Mouse (Mus musculus) embryonic facial prominence, embryonic 14.5 days (tissue): Measurements from ENCODE around the gene Gna12. TPM values are rescaled to one million over a fixed set of nuclear protein-coding genes. Genes with fewer than 3 reads are reported as not detected.

Source experiments
- ATAC-seq: fragments of 200-750 bp; cut with Nextera tagmentation; 2 replicates; pipeline ENCODE4 v1.8.0; 2017; ENCODE audit warnings: low read depth, moderate number of reproducible peaks, moderate TSS enrichment
- DNase-seq: peaks from one replicate; pipeline ENCODE4 v3.0.0-alpha.2; 2015; ENCODE audit warnings: low spot score
- H3K27ac ChIP-seq: fragments of 300-500 bp; sonication (generic); replicated peaks from 2 replicates; pipeline ENCODE4 v1.5.1; 2014; ENCODE audit warnings: low read depth, mild to moderate bottlenecking, low read length, moderate library complexity
- H3K27me3 ChIP-seq: fragments of 300-500 bp; sonication (generic); replicated peaks from 2 replicates; pipeline ENCODE4 v1.6.1; 2014; ENCODE audit warnings: low read length; ENCODE audit not compliant: control insufficient read depth, insufficient read depth
- H3K36me3 ChIP-seq: fragments of 300-500 bp; sonication (generic); 2 replicates; pipeline ENCODE4 v1.6.1; 2014; ENCODE audit warnings: low read length, mixed read lengths; ENCODE audit not compliant: control insufficient read depth, insufficient read depth
- H3K4me1 ChIP-seq: fragments of 300-500 bp; sonication (generic); 2 replicates; pipeline ENCODE4 v1.6.1; 2014; ENCODE audit warnings: antibody characterized with exemption, low read length; ENCODE audit not compliant: control insufficient read depth, insufficient read depth
- H3K4me2 ChIP-seq: fragments of 300-500 bp; sonication (generic); 2 replicates; pipeline ENCODE4 v1.6.1; 2014; ENCODE audit warnings: low read depth, mild to moderate bottlenecking, low read length, moderate library complexity, mixed read lengths
- H3K4me3 ChIP-seq: fragments of 300-500 bp; sonication (generic); 2 replicates; pipeline ENCODE4 v1.5.1; 2014; ENCODE audit warnings: low read depth, mild to moderate bottlenecking, low read length
- H3K9ac ChIP-seq: fragments of 300-500 bp; sonication (generic); 2 replicates; pipeline ENCODE4 v1.6.1; 2014; ENCODE audit warnings: low read depth, mild to moderate bottlenecking, low read length, moderate library complexity, mixed read lengths
- H3K9me3 ChIP-seq: fragments of 300-500 bp; sonication (generic); 2 replicates; pipeline ENCODE4 v1.6.1; 2016; ENCODE audit warnings: low read length; ENCODE audit not compliant: control insufficient read depth
- WGBS: fragments of 180-500 bp; shearing (Covaris S2); extraction: QIAGEN DNeasy Blood & Tissue Kit; methylation state at CpG from one replicate; pipeline ENCODE4 v1.1.7; 2014; 5-methylcytosine and 5-hydroxymethylcytosine counted together
- polyA plus RNA-seq: library from polyadenylated mRNA; unstranded; fragments of >200 nt; fragmentation: Nextera tagmentation; extraction: Ambion mirVana; gene quantifications from 2 replicates; pipeline ENCODE4 v1.2.1, GENCODE M21; 2014

The Gna12 gene
- polyA plus RNA-seq, 1 experiment from 2014 or later, result 28.9 TPM

DNA sequence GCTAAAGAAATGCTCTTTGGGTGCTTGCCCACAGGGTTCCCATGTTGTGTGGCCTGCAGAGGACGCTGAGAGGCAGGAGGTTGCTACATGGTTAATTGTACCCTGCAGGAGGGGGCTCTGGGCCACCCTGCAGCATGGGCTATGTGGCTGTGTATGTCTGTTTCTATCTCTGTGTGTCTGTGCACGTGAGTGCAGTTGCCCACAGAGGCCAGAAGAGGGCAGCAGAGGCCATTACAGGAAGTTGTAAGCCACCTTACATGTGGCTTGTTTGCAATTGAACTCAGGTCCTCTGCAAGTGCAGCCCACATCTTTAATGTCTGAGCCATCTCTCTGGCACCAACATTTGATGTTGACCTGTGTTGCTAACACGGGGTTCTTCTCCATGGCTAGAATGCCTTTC is 77.6 kb downstream of the Gna12 start:
- peaks cover 13% of the 10 kb centered on the region; the same call in 1 of the 2 replicates for H3K36me3 ChIP-seq
- no peaks in the 10 kb centered on the region for H3K4me1 ChIP-seq
- H3K4me3 ChIP-seq, result no peak overlapping the region
- H3K9ac ChIP-seq, result no peak overlapping the region
- H3K27me3 ChIP-seq, result no peaks in the 10 kb centered on the region
- H3K27ac ChIP-seq, result no peak overlapping the region
- peaks cover 5% of the 10 kb centered on the region for H3K9me3 ChIP-seq
- WGBS, result 91% methylated on average over 3 of the region's 3 CpGs
- H3K4me2 ChIP-seq, result no peak overlapping the region
- DNase-seq (no peak), ATAC-seq (no peak)

DNA sequence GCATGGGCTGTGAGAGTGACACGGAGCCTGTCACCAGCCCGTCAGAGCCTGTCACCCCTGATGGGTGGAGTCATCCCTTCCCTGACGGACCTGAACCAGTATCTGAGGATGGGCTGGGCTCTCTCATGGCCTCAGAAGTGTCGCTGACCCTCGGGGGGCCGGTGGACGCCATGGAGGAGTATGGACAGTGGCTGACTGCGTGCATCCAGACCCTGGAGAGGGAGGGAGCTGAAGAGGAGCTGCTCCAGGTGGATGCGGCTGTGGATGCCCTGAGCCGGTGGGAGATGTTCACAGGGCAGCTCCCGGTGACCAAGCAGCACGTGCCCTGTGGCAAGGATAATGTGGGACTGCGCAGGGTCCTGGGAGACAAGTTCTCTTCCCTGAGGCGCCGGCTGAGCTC is 78.2 kb downstream of the Gna12 start:
- no peak for DNase-seq
- no peaks in the 10 kb centered on the region for H3K27me3 ChIP-seq
- 91% methylated on average over 12 of the region's 15 CpGs for WGBS
- H3K4me1 ChIP-seq, result no peaks in the 10 kb centered on the region
- no peak overlapping the region for H3K4me3 ChIP-seq
- ATAC-seq, result no peak
- H3K36me3 ChIP-seq, result peaks cover 7% of the 10 kb centered on the region; the same call in 1 of the 2 replicates
- no peak overlapping the region for H3K4me2 ChIP-seq
- H3K9ac ChIP-seq, result no peak overlapping the region
- H3K27ac ChIP-seq, result no peak overlapping the region
- H3K9me3 ChIP-seq, result peaks cover 5% of the 10 kb centered on the region

DNA sequence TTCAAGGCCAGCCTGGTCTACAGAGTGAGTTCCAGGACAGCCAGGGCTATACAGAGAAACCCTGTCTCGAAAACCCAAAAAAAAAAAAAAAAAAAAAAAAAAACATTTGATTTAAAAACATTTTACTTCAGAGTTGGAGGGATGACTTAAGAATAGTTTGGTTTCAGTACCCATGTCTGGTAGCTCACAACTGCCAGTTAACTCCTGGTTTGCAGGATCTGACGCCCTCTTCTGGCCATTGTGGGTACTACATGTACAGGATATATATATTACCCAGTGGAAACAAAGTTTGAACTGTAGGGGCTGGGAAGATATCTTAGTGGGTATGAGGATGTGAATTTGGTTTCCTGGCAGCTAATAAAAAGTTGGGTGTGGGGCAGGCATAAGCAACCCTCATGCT is 79.3 kb downstream of the Gna12 start:
- 0% methylated on average over 1 of the region's 2 CpGs for WGBS
- ATAC-seq, result no peak
- no peak overlapping the region for H3K4me3 ChIP-seq
- no peak overlapping the region for H3K9ac ChIP-seq
- H3K9me3 ChIP-seq, result peaks cover 5% of the 10 kb centered on the region
- H3K36me3 ChIP-seq, result 0 out of 2 replicates have a peak, but pooled peaks cover 6% of the 10 kb centered on the region
- no peak overlapping the region for H3K27ac ChIP-seq
- H3K4me2 ChIP-seq, result no peak overlapping the region
- no peak for DNase-seq
- H3K27me3 ChIP-seq, result no peaks in the 10 kb centered on the region
- no peaks in the 10 kb centered on the region for H3K4me1 ChIP-seq

DNA sequence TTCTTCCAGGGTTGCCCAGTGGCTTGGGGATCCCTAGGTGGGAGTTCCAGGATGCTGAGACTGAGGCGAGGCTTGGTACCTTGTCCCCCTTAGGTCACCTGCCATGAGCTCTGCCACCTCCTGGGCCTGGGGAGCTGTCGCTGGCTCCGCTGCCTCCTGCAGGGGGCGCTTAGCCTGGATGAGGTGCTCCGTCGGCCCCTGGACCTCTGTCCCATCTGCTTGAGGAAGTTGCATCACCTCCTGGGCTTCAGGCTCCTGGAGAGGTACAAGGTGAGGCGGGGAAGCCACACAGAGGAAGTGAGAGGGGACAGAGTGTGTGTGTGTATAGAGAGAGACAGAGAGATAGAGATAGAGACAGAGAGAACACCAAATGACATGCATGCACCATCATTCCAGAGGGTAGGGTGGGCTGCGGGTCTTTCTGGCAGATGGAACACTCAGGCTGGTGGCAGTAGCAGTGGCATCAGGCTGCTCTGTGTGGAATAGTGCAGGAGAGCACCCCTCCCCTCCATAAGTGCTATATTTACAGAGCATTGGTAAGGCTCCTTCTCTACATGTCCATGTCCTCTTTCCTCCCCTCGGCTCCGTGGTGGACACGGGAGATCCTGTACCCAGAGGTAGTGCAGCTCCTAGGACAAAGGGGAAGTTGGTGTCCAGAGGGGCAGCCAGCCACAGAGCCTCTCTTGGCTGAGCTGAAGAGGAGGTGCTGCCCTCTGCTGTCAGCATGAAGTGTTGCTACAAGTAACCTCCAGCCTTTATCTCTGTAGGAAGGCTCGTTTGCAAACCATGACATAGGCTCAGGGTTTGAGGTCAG is 81.0 kb downstream of the Gna12 start:
- H3K4me3 ChIP-seq, result peak overlapping the region; percentile 21
- H3K9ac ChIP-seq, result peak overlapping the region; percentile 32; the same call in 1 of the 2 replicates
- WGBS, result 10% methylated on average over 10 of the region's 12 CpGs
- no peaks in the 10 kb centered on the region for H3K4me1 ChIP-seq
- peak; percentile 84 for DNase-seq
- no peaks in the 10 kb centered on the region for H3K36me3 ChIP-seq
- no peaks in the 10 kb centered on the region for H3K27me3 ChIP-seq
- H3K27ac ChIP-seq, result no peak overlapping the region
- H3K9me3 ChIP-seq, result peaks cover 5% of the 10 kb centered on the region
- peak overlapping the region; percentile 40 for H3K4me2 ChIP-seq
- peak; percentile 86 for ATAC-seq

DNA sequence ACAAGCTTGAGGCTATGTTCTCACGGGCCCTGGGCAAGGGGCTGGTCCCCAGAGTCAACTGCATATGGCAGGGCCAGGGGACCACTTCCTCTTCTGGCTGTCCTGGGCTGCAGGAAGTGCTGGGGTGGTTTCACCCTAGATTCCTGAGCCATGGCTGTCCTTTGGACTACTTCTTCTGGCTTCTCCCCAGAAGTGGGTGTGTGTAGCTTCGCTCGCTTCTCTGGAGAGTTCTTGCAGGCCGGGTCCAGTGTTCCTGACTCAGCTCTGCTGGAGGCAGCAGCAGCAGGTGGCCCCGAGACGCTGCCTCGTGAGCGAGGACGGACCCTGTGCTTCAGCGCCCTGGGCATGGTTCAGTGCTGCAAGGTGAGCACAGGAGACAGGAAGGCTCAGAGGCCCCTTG is 81.8 kb downstream of the Gna12 start:
- Histone ChIP-seq H3K27me3 (no peaks in the 10 kb centered on the region), H3K4me1 (no peaks in the 10 kb centered on the region), H3K9me3 (peaks cover 5% of the 10 kb centered on the region), H3K9ac (no peak overlapping the region), H3K4me2 (no peak overlapping the region), H3K36me3 (no peaks in the 10 kb centered on the region), H3K27ac (no peak overlapping the region), H3K4me3 (no peak overlapping the region)
- WGBS, result 85% methylated on average over 9 of the region's 10 CpGs
- DNase-seq, result no peak
- no peak for ATAC-seq

DNA sequence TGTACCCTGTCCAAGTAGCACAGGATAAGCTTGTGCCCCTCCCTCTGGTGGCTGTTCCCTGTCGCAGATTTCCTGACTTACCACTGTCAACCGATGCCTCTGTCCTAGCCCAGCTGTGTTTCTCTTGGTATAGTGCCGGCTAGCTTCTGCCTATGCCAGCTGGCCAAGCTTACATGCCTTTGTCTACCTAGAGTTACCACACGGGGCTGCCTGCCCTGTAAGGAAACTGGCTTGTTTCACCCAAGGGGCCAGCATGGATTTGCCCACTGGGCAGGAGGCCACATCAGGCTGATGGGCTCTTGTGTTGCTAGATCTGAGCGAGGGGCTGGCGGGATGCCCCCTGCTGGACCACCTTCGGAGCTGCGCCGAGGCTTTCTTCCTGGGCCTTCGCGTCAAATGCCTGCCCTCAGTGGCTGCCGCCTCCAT is 86.5 kb downstream of the Gna12 start:
- H3K4me1 ChIP-seq, result no peaks in the 10 kb centered on the region
- WGBS, result 32% methylated on average over 12 of the region's 12 CpGs
- no peaks in the 10 kb centered on the region for H3K36me3 ChIP-seq
- no peak overlapping the region for H3K27ac ChIP-seq
- DNase-seq (no peak), ATAC-seq (0 out of 2 replicates have a peak, but pooled peaks have one; percentile 9)
- no peaks in the 10 kb centered on the region for H3K9me3 ChIP-seq
- H3K9ac ChIP-seq, result no peak overlapping the region
- H3K4me3 ChIP-seq, result no peak overlapping the region
- no peaks in the 10 kb centered on the region for H3K27me3 ChIP-seq
- H3K4me2 ChIP-seq, result no peak overlapping the region

DNA sequence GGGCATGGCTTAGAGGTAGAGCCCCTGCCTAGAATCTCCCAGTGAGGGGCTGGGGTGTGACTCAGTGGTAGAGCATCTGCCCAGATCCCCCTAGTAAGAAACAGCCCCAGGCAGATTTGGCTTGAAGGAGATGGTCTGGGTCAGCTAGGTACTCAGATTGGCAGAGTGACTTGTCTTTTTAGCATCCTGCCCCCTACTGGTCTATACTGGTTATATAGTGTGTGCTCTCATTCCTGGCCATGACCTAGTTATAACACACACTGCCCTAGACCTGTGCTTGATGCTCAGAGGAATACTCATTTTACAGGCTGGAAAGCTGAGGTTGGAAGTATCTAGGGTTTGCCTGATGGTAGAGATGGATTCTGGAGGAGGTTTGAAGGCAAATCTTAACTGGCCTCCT is 88.4 kb downstream of the Gna12 start:
- H3K27me3 ChIP-seq, result 0 out of 2 replicates have a peak, but pooled peaks cover 1% of the 10 kb centered on the region
- H3K27ac ChIP-seq, result no peak overlapping the region
- DNase-seq (no peak), ATAC-seq (no peak)
- H3K4me1 ChIP-seq, result no peaks in the 10 kb centered on the region
- H3K4me2 ChIP-seq, result no peak overlapping the region
- H3K9ac ChIP-seq, result no peak overlapping the region
- H3K9me3 ChIP-seq, result no peaks in the 10 kb centered on the region
- no peak overlapping the region for H3K4me3 ChIP-seq
- H3K36me3 ChIP-seq, result no peaks in the 10 kb centered on the region

DNA sequence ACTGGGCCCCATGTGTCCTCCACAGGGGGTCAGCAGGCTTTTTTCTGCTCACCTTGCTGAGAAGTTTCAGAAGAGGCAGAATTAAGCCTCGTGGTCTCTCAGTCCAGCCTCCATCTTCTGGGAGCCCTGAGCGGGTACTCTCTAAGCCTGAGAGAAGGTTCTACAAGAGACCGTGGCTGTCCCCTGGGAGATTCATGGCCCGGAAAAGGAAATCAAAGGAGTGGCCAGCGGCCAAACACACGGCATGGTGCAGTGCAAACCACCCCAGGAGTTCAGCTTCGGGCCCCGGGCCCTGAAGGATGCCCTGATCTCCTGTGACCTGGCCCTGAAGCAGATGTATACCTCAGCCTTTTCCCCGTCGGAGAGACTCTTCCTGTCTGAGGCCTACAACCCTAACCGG is 89.2 kb downstream of the Gna12 start:
- Histone ChIP-seq H3K4me3 (no peak overlapping the region), H3K4me1 (no peaks in the 10 kb centered on the region), H3K9ac (no peak overlapping the region), H3K27me3 (peaks cover 9% of the 10 kb centered on the region), H3K4me2 (no peak overlapping the region), H3K9me3 (peaks cover 5% of the 10 kb centered on the region), H3K27ac (no peak overlapping the region), H3K36me3 (no peaks in the 10 kb centered on the region)
- DNase-seq (no peak), ATAC-seq (no peak)
- 60% methylated on average over 11 of the region's 11 CpGs for WGBS

DNA sequence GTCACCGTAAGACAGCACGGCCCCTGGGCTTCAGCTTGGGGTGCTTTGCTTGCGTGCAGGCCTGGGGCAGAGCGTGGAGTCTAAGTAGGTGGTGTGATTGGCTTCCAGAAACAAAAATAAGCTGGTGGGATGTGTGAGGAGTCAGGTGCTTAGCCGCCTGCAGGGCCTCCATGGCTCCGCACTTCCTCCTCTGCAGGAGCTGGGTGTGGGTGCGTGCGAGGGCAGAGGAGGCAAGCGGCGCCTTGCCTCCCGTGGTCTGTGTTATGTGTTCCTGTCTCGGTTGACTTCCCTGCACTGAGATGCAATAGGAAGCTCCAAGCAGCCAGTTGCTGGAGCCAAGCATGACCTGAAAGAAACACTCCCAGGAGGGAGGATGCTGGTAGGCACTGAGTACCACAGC is 90.4 kb downstream of the Gna12 start:
- DNase-seq (no peak), ATAC-seq (no peak)
- Histone ChIP-seq H3K9me3 (peaks cover 5% of the 10 kb centered on the region), H3K4me2 (no peak overlapping the region), H3K9ac (no peak overlapping the region), H3K27ac (no peak overlapping the region), H3K27me3 (peaks cover 20% of the 10 kb centered on the region), H3K4me3 (no peak overlapping the region), H3K4me1 (peaks cover 4% of the 10 kb centered on the region; the same call in 1 of the 2 replicates), H3K36me3 (no peaks in the 10 kb centered on the region)
- WGBS, result 65% methylated on average over 11 of the region's 12 CpGs
